Mouse (Mus musculus) effector memory CD4-positive, alpha-beta T cell, adult 5 months (primary cell): Measurements from ENCODE around the gene Hus1. TPM values are rescaled to one million over a fixed set of nuclear protein-coding genes. Genes with fewer than 3 reads are reported as not detected.

Experiments
- polyA plus RNA-seq: library from polyadenylated mRNA; unstranded; fragments of 100-300 nt; shearing (Covaris generic); gene quantifications from one replicate; pipeline ENCODE4 v1.2.1, GENCODE M21; 2017

The Hus1 gene
- 6.7 TPM for polyA plus RNA-seq

GRCm38 (mm10) chr11:9010853-9011339 lies at the start of gene Hus1:
TSS of gene Hus1 (minus strand) at chr11:9011191.

DNA sequence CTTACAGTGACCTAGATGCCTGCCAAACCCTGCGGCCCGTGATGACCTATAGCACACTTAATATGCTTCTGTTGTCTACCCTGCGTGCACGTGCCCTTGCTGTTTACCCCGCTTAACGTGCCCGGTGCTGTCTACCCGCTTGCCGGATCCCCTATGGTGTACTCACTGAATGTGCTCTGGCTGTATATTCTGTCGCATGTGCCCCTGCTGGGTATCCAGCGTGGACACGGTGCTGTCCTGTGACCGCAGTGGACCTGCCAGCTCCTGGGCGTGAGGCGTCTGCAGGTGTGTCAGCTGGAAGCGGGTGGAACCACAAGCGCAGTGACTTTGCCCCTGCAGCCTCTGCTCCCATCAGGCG lies 37.7 kb upstream of the Hus1 start, which contains the start of gene Sun3:
Gene Sun3 (minus strand): TSS at position 289 of the 358 bp plus-strand sequence.

DNA sequence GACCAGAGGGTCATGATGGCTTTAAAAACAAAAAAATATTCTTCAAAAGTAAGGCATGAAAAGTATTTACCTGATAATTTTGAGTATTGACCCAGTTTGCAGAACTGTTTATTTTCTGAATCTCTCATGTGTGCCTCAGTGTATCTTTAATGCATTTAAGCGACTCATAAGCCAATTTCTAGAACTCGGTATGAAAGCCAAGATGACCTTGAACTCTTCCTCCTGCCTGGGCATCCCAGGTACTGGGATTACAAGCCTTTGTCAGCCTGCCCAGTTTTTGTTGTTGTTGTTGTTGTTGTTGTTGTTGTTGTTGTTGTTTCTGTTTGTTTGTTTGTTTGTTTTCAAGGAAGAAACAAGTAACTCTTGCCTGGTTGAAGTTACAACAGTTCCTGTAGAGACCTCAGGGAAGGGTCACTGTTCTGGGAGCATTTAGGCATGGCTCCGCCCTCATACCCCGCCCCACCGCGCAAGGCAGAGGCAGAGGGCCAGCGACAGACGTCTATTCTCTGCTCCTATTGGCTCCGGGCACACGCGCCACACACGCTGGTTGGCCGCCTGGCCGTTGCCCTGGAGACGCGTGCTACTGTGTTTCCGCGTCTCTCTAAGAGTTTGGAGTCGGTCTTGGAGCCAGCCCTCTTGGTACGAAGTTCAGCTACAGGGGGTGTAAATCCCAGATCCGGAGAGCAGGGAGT lies 37.2 kb upstream of the Hus1 start, which contains the start of gene Gm11992:
Gene Gm11992 (plus strand): TSS at position 584 of the 692 bp plus-strand sequence.

DNA sequence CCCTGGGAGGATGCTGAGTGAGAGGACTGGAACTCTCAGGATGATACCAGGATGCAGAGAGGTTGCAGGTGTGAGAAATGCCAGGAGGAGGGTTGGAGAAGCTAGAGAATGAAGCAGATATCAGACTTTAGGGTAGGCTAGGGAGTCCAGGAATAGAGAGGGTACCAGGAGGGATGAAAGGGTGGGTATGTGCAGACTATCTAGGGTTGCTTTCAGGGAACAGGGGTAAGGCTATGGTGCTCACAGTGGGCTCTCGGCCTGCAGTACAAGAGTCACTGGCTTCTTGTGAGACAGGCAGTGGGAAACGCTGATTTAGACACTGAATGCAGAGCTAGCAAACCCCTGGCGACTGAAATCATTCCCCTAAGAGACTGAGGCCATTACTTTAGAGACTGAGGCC lies 37.8 kb downstream of the Hus1 start, which contains the start of gene Pkd1l1:
Gene Pkd1l1 (minus strand): TSS at position 101 of the 400 bp plus-strand sequence.

Other genes with a start within 250 kb of the Hus1 start
- gene Pkd1l1, start 37.9 kb downstream of the Hus1 start, polyA plus RNA-seq = not detected
- gene Gm11992, start 37.4 kb upstream of the Hus1 start, polyA plus RNA-seq = not detected
- gene Sun3, start 37.8 kb upstream of the Hus1 start, polyA plus RNA-seq = not detected
- gene Upp1, start 106.9 kb upstream of the Hus1 start, polyA plus RNA-seq = not detected
- gene Abca13, start 180.8 kb upstream of the Hus1 start, polyA plus RNA-seq = 0.05 TPM